Mouse (Mus musculus): ENCODE results near the gene Lhb.

GRCm38 (mm10) chr7:45460860-45461314, 40.3 kb downstream of the Lhb start:
- TF ChIP-seq POLR2A (IDR thresholded peaks at IDR 0.05; ENCODE audit: insufficient read length, low read depth) (peak; percentile 78), MAX (IDR thresholded peaks at IDR 0.05; ENCODE audit: low read depth) (no peak), TCF12 (IDR thresholded peaks at IDR 0.05; ENCODE audit: insufficient read depth, poor library complexity, severe bottlenecking) (peak; percentile 69), REST (IDR thresholded peaks at IDR 0.05; ENCODE audit: insufficient read depth, insufficient read length) (no peak), CEBPB (IDR thresholded peaks at IDR 0.05; ENCODE audit: insufficient read depth, poor library complexity, severe bottlenecking) (no peak), TCF3 (IDR thresholded peaks at IDR 0.05; ENCODE audit: insufficient read length, low read depth) (peak; percentile 40), POLR2AphosphoS2 (IDR thresholded peaks at IDR 0.05; ENCODE audit: insufficient read length, low read depth) (peak; percentile 91), MYOD1 (IDR thresholded peaks at IDR 0.05; ENCODE audit: control insufficient read depth in 1 of 3, insufficient read length in 2 of 3, low read depth in 2 of 3) (peak in 2 of 3 experiments; percentile 91 to 96)
